Mouse (Mus musculus) E14TG2a.4 (cell line): ENCODE results near the gene BC028528.

Experiments
- H3K27me3 ChIP-seq: 2 replicates; pipeline ENCODE4 v1.6.1; 2014; ENCODE audit warnings: low read length, control low read depth; ENCODE audit not compliant: insufficient read depth
- H3K36me3 ChIP-seq: 2 replicates; pipeline ENCODE4 v1.6.1; 2014; ENCODE audit warnings: low read length, control low read depth; ENCODE audit not compliant: insufficient read depth
- H3K4me1 ChIP-seq: replicated peaks from 2 replicates; pipeline ENCODE4 v1.6.1; 2014; ENCODE audit warnings: low read depth, low read length, control low read depth
- H3K4me3 ChIP-seq: replicated peaks from 2 replicates; pipeline ENCODE4 v1.5.1; 2014; ENCODE audit warnings: mild to moderate bottlenecking, low read length
- H3K9me3 ChIP-seq: 2 replicates; pipeline ENCODE4 v1.6.1; 2014; ENCODE audit warnings: low read length, control low read depth
- CTCF ChIP-seq: conservative IDR thresholded peaks from 2 replicates; pipeline ENCODE4 v1.5.1; 2014; ENCODE audit warnings: low read length
- NANOG ChIP-seq: IDR thresholded peaks from 2 replicates; pipeline ENCODE4 v1.6.1; 2014; ENCODE audit warnings: borderline replicate concordance, low read length, mixed read lengths
- POU5F1 ChIP-seq: IDR thresholded peaks from 2 replicates; pipeline ENCODE4 v1.6.1; 2014; ENCODE audit warnings: low read length, borderline replicate concordance

BC028528 gene

DNA sequence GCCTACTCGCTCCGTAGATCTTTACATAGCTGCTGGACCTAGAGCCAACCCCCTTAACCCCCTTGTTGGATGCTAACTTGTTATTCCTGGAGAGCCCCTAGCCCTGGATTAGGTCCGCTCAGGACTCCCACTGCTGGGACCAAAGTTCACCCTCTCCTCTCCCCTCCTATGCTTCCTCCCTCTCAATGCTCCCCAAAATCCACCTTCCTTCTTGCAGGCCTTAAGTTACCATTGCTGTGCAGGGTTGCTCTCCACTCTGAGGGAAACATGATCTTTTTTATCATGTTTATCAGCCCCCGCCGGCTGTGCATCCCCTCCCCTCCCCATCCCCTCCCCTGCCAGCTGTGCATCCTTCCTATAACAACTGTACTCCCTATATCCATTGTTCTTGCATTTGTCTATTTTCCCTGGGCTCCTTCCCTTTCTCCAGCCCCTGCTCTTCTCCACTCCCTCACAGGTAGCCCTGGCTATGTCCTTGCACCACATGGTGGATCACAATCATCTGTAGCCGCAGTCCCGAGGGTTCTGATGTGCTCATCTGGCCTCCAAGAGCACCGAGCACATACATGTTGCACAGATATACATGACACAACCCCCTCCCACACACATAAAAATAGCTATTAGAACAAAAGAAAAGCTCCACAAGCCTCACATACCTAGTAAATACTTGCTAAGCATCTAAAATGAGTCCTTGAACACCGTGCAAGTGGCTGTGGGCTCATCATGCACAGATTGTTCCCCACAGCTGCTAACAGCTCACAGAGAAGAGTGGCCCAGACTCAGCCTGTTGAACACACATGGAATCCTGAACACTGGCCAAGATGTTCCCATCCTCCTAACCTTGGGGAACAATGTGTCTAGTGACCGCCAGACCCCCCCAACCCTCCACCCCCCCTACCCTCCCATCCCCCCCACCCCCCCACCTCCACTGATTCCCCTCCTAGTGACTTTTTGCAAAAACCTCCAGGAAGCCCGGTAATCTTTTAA lies 554 bp upstream of the BC028528 start:
- TF ChIP-seq POU5F1 (no peak), CTCF (no peak), NANOG (no peak)

DNA sequence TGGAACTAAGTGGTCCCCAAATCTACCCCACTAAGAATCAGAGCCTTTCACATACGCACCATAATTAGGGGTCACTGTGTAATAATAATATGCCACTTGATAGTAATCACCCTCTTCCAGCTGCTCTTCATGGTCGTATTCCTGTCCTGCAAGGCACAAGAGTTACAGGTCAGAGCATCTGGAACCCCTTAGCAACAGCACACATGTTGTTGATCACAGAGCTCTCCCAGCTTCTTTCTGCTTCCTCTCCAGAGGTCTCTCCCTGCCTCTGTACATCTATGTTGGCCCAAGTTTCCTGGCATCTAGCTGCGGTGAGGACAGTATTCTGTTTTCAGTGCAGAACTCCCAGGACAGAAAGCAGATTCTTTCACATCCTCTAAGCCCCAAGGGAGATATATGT lies 2.1 kb downstream of the BC028528 start:
- Histone ChIP-seq H3K36me3 (peaks cover 40% of the 10 kb centered on the region), H3K4me1 (peaks cover 57% of the 10 kb centered on the region), H3K27me3 (no peaks in the 10 kb centered on the region), H3K4me3 (no peak overlapping the region), H3K9me3 (no peaks in the 10 kb centered on the region)
- no peak for TF ChIP-seq POU5F1
- TF ChIP-seq CTCF, result no peak
- no peak for TF ChIP-seq NANOG

More for the DNA sequence above, 554 bp upstream of the BC028528 start:
- H3K36me3 ChIP-seq, result peaks cover 30% of the 10 kb centered on the region
- H3K9me3 ChIP-seq, result no peaks in the 10 kb centered on the region
- H3K27me3 ChIP-seq, result no peaks in the 10 kb centered on the region
- H3K4me3 ChIP-seq, result peak overlapping the region; percentile 74
- peaks cover 62% of the 10 kb centered on the region for H3K4me1 ChIP-seq

DNA sequence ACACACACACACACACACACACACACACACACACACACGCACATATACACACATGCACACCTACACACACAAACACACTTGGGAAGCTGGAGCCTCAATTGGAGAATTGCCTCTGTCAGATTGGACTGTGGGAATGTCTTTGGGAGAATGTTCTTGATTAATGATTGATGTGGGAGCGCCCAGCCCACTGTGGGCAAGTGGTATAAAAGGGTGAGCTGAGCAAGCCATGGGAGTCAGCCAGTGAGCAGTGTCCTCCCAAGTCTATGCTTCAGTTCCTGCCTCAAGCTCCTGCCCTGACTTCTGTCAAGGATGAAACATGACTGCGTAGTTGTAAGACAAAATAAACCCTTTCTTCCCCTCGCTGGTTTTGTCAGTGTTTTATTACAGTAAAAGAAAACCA lies 4.2 kb downstream of the BC028528 start:
- TF ChIP-seq NANOG, result no peak
- TF ChIP-seq POU5F1, result no peak
- TF ChIP-seq CTCF, result no peak
- H3K4me1 ChIP-seq, result peaks cover 55% of the 10 kb centered on the region
- peaks cover 40% of the 10 kb centered on the region for H3K36me3 ChIP-seq
- peaks cover 5% of the 10 kb centered on the region for H3K27me3 ChIP-seq
- H3K9me3 ChIP-seq, result no peaks in the 10 kb centered on the region
- H3K4me3 ChIP-seq, result no peak overlapping the region

GRCm38 (mm10) chr3:95884400-95884799 lies 7.4 kb downstream of the BC028528 start:
- Histone ChIP-seq H3K4me3 (no peak overlapping the region), H3K9me3 (no peaks in the 10 kb centered on the region), H3K36me3 (peaks cover 58% of the 10 kb centered on the region), H3K4me1 (peaks cover 37% of the 10 kb centered on the region), H3K27me3 (peaks cover 31% of the 10 kb centered on the region)
- TF ChIP-seq POU5F1 (no peak), CTCF (no peak), NANOG (no peak)

DNA sequence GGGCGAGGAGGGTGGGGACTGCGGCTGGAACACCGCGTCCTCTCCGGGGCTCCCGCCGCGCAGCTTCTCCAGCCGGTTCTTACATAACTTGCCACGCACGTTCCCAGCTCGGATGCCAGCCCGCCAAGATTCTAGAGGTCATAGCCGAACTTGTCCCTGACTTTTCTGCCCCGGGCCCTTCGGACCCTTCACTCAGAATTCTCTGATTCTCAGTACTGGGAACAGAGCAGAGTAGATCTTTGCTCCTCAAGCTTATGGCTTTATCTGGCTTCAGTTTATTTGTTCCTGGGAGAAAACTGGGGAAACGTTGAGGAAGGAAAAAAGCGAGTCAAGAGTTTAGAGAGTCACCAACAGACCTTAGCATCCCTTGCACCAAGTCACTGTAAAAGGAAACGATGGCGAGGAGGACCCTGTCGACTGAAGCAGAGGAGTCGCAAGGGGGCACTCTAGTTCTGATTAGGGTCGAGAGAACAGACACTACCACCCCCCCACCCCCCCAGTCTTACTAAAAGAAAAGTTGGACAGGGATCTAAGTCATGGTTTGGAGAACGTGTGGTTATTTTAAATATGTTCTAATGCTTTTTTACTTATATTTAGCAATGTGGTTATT lies 8.9 kb downstream of the BC028528 start:
- Histone ChIP-seq H3K36me3 (peaks cover 54% of the 10 kb centered on the region), H3K4me3 (peak overlapping the region; percentile 82)

GRCm38 (mm10) chr3:95881979-95882815 lies 9.6 kb downstream of the BC028528 start, which contains the start of gene Ciart:
Gene Ciart, minus strand, starts transcription at chr3:95882251.
- H3K4me1 ChIP-seq, result peaks cover 34% of the 10 kb centered on the region
- peak within 1 kb of the TSS; percentile 82 for H3K4me3 ChIP-seq
- peaks cover 53% of the 10 kb centered on the region for H3K36me3 ChIP-seq
- H3K27me3 ChIP-seq, result peaks cover 31% of the 10 kb centered on the region
- TF ChIP-seq NANOG, result no peak
- no peak for TF ChIP-seq POU5F1
- TF ChIP-seq CTCF, result no peak
- no peaks in the 10 kb centered on the region for H3K9me3 ChIP-seq

More for the DNA sequence above, 8.9 kb downstream of the BC028528 start:
- Histone ChIP-seq H3K27me3 (peaks cover 31% of the 10 kb centered on the region), H3K4me1 (peaks cover 34% of the 10 kb centered on the region), H3K9me3 (no peaks in the 10 kb centered on the region)
- no peak for TF ChIP-seq POU5F1
- no peak for TF ChIP-seq CTCF
- TF ChIP-seq NANOG, result no peak

- H3K4me3 ChIP-seq, result no peak overlapping the region
- H3K9me3 ChIP-seq, result no peaks in the 10 kb centered on the region
- peaks cover 34% of the 10 kb centered on the region for H3K36me3 ChIP-seq
- no peak for TF ChIP-seq NANOG
- TF ChIP-seq POU5F1, result no peak
- TF ChIP-seq CTCF, result no peak
- H3K27me3 ChIP-seq, result peaks cover 31% of the 10 kb centered on the region
- peaks cover 19% of the 10 kb centered on the region for H3K4me1 ChIP-seq
These were observed 12.7 kb downstream of the BC028528 start for GRCm38 (mm10) chr3:95879063-95879462.

DNA sequence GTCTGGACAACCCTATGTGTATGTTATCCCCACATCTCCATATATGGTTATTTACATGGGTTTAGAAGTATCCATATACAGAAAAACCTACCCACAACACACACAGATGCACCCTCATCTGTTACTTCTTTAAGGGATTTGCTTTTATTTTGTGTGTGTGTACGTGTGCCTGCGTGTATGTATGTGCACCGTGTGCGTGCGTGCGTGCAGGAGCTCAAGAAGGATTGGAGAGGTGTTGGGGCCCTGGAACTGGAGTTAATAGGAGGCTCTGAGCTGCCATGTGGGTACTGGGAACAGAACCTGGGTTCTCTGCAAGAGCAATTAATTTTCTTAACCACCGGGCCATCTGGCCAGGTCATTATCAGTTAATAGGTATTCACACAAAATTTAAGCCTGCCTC lies 19.8 kb downstream of the BC028528 start:
- Histone ChIP-seq H3K36me3 (peaks cover 34% of the 10 kb centered on the region), H3K9me3 (no peaks in the 10 kb centered on the region), H3K27me3 (no peaks in the 10 kb centered on the region), H3K4me1 (peaks cover 22% of the 10 kb centered on the region), H3K4me3 (peak overlapping the region; percentile 86)
- TF ChIP-seq CTCF (no peak), NANOG (no peak), POU5F1 (no peak)
